Mouse (Mus musculus) kidney, adult 9 months (tissue): ENCODE results near the gene Atp6v1e1.
"Not testable (repeated sequence)": the region's sequence is repeated elsewhere in the genome, so short reads cannot be mapped to it uniquely, and the experiment has no call there.

Experiments
- DNase-seq: peaks from one replicate; pipeline ENCODE4 v3.0.0; 2022

Gene Atp6v1e1

GRCm38 (mm10) chr6:120822307-120822928 is at the start of gene Atp6v1e1:
Gene Atp6v1e1, minus strand, starts transcription at chr6:120822793.
- DNase-seq, result peak; percentile 97

- DNase-seq, result peak; percentile 77
Measured at GRCm38 (mm10) chr6:120871286-120871685, 48.7 kb upstream of the Atp6v1e1 start.

GRCm38 (mm10) chr6:120868824-120869223 is 46.2 kb upstream of the Atp6v1e1 start:
- DNase-seq, result no peak

GRCm38 (mm10) chr6:120866051-120866814 is 43.6 kb upstream of the Atp6v1e1 start:
- no peak for DNase-seq

DNA sequence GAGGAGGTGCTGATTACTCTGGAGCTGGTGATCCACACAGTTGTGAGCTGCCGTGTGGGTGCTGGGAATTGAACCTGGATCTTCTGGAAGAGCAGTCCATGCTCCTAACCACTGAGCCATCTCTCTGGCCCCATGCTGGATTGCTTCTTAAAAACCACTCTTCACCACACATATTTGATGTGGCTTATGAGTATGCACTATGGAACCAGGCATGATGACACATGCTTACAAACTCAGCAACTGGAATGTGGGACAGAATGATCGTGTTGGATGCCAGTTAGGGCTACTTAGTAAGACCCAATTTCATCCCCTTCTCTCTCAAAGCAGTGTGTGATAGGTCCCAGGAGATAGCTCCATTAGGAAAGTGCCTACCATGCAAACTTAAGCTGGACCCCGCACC is 37.5 kb upstream of the Atp6v1e1 start:
- no peak for DNase-seq

DNA sequence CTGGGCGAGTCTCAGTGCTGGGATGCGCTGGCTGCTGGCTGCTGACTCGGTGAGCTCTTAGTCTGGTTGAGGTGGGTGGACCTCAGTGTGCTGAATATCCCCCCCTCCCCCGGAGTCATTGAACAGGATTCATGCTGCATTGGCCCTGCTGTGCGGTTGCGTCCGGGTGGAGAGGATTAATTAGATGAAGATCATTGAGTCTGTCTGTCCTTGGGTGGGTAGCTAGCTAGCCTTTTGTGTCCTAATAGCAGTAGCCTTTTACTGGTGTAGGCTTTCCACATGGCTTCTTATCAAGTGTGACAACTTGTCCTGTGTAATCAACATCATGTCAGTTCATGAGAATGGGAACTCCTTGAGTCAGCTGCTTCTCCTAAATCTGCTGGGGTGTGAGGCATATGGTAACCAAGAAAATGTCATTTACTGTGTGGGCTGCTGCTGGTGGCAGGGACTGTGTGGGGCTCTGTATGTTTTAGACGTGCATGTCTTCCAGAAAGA is 35.7 kb upstream of the Atp6v1e1 start:
- no peak for DNase-seq

- no peak for DNase-seq
Measured at GRCm38 (mm10) chr6:120854413-120854812, 31.8 kb upstream of the Atp6v1e1 start.

DNA sequence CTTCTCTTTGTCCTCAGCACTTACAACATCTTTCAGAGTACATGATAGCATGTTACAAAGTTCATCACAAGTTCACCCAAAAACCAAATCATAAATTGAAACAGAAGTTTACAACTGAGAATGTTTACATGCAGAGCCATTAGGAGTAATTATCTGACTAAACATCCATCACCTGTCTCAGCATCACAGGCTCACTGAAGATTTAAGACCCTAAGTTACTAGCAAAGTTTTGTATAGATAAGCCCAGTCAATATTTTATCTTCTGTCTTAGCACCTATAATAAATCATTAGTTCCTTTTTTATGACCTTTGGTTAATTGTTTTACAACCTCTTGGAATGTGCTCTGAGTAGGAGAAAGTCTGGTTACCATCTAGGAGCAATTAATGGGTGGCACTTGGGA is 28.1 kb upstream of the Atp6v1e1 start:
- DNase-seq, result not testable (repeated sequence)

DNA sequence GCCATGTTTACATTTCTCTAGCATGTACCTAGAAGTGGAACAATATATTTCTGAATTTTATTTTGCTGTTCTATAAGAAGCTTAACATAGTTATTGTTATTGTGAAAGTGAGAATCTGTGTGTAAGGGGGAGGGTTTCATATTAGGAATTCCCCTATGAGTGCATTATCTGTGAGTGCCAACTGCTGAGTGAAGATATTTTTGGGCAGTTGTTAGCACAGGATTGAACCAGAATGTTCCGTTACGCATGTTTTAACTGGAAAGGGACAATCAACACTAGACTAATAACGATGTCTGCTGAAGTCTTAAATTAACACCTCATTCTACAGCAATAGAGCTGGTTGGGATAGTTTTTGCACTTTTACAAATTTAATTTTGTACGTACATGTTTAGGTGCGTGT is 19.2 kb upstream of the Atp6v1e1 start:
- no peak for DNase-seq

DNA sequence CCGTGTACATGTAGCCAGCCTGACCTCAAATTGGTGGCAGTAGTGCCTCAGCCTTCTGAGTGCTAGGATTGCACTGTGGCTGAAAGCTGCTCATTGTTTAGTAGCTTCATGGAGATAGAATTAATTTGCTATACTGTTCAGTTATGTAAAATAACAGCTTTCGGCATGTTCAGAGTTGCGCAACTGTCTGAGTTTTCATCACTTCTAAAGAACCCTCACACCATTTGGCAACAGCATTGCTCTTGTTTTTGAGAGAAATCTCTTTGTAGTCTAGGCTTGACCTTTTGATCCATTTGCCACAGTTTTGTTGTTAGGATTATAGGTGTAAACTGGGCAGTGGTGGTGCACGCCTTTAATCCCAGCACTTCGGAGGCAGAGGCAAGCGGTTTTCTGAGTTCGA is 17.7 kb upstream of the Atp6v1e1 start:
- no peak for DNase-seq

- DNase-seq, result no peak
Measured at GRCm38 (mm10) chr6:120837152-120837530, 14.5 kb upstream of the Atp6v1e1 start.

GRCm38 (mm10) chr6:120836389-120837151 is 14.0 kb upstream of the Atp6v1e1 start:
- peak; percentile 54 for DNase-seq

GRCm38 (mm10) chr6:120835474-120836374 is 13.1 kb upstream of the Atp6v1e1 start, which contains the start of gene Bcl2l13:
Gene Bcl2l13, plus strand, starts transcription at chr6:120836212.
- peak; percentile 98 for DNase-seq

DNA sequence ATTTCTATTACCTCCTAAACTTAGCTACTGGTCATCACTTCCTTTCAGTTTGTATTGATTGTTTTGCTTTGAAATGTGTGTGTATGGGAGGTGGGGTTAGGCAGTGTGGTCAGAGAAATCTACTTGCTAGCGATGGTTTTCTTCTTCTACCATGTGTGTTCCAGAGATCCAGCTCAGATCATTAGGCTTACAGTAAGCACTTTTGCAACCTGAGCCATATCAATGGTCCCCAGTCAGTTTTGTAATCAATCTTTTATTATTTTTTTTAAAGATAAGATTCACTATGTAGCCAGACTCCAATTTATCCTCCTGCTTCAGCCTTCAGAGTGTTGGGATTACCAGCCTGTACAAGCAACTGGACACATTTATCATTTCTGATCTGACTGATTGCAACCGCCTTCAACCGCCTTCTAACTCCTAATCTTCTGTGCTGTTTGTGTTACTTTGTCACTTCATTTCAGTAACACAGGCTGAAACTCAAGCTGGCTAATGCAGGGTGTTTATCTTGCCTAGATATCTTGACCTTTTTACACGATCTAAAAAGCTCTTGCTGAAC is 12.3 kb upstream of the Atp6v1e1 start:
- no peak for DNase-seq

- DNase-seq, result no peak
Measured at GRCm38 (mm10) chr6:120832097-120832496, 9.5 kb upstream of the Atp6v1e1 start.

GRCm38 (mm10) chr6:120830866-120831608 is 8.4 kb upstream of the Atp6v1e1 start:
- no peak for DNase-seq

DNA sequence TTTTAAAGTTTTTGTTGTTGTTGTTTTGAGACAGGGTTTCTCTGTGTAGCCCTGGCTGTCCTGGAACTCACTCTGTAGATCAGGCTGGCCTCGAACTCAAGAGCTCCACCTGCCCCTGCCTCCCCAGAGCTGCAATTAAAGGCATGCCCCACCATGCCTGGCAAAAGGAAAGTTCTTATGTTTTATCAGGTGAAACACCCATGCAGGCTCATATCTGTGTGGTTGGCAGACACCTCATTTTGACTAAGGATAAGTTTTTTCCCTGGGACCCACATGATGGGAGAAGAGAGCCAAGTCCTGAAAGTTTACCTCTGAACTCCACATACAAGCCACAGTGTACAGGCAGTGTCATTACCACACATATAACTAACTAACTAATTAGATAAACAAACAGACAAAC is 7.5 kb upstream of the Atp6v1e1 start:
- no peak for DNase-seq

GRCm38 (mm10) chr6:120822937-120823614 is 483 bp upstream of the Atp6v1e1 start:
- peak; percentile 52 for DNase-seq

GRCm38 (mm10) chr6:120821715-120822114 is 878 bp downstream of the Atp6v1e1 start:
- DNase-seq, result no peak

- DNase-seq, result no peak
Measured at GRCm38 (mm10) chr6:120820941-120821340, 1.7 kb downstream of the Atp6v1e1 start.

GRCm38 (mm10) chr6:120820144-120820543 is 2.4 kb downstream of the Atp6v1e1 start:
- DNase-seq, result peak; percentile 48
